In genomic region chr14:18210795-18211194, GRCm38 (mm10) we compare ENCODE assay signal across 8 mouse cellular contexts. TPM values are rescaled to one million over a fixed set of nuclear protein-coding genes. Genes with fewer than 3 reads are reported as not detected.
DNase-seq lines count a peak whose midpoint lies in the region; ATAC-seq and TF ChIP-seq lines count a peak whose summit lies in the region.

No protein-coding gene starts in this region.

- WGBS in heart, adult 2 months: 81% methylated on average over 3 of the region's 3 CpGs
- 70% methylated on average over 3 of the region's 3 CpGs for WGBS in heart, embryonic 12.5 days
- WGBS in limb, embryonic 13.5 days: 86% methylated on average over 3 of the region's 3 CpGs
- WGBS in small intestine, adult 2 months: 89% methylated on average over 3 of the region's 3 CpGs

- TF ChIP-seq CTCF in heart, adult 2 months (IDR thresholded peaks at IDR 0.05): peak; percentile 71
- TF ChIP-seq CTCF in small intestine, adult 2 months (IDR thresholded peaks at IDR 0.05; ENCODE audit: extremely low read depth, insufficient read length, insufficient replicate concordance, low read depth, low read length): peak; percentile 40; the same call in 1 of the 2 replicates

- no peak for TF ChIP-seq POLR2A in heart, adult 2 months (IDR thresholded peaks at IDR 0.05; ENCODE audit: insufficient read depth, low read depth, low read length)
- no peak for TF ChIP-seq POLR2A in small intestine, adult 2 months (IDR thresholded peaks at IDR 0.05; ENCODE audit: low read depth, low read length)

- TF ChIP-seq EP300 in heart, adult 2 months (IDR thresholded peaks at IDR 0.05; ENCODE audit: insufficient read depth, low read depth, low read length): 0 out of 2 replicates have a peak, but pooled peaks have one; percentile 44

- ATAC-seq in heart, embryonic 12.5 days (ENCODE audit: insufficient number of reproducible peaks, low FRiP score): no peak
- ATAC-seq in limb, embryonic 13.5 days (ENCODE audit: low FRiP score, low read depth): peak; percentile 64

- no peak overlapping the region for H3K27ac ChIP-seq in heart, adult 2 months
- H3K27ac ChIP-seq in heart, embryonic 12.5 days (ENCODE audit: poor library complexity, severe bottlenecking): no peak overlapping the region
- no peak overlapping the region for H3K27ac ChIP-seq in limb, embryonic 13.5 days
- no peak overlapping the region for H3K27ac ChIP-seq in small intestine, adult 2 months (ENCODE audit: insufficient read depth, low read depth, low read length)

- no peak overlapping the region for H3K4me2 ChIP-seq in heart, embryonic 12.5 days
- H3K4me2 ChIP-seq in limb, embryonic 13.5 days (replicated peaks): no peak overlapping the region

- no peak for DNase-seq in heart, adult 2 months
- DNase-seq in A20 (ENCODE audit: low read depth, low spot score): peak; percentile 40
- peak; percentile 26 for DNase-seq in embryo, embryonic 9.5 days (ENCODE audit: extremely low spot score)
- no peak for DNase-seq in B cell, adult 2 months
- DNase-seq in ovary, adult 18-20 months (ENCODE audit: low spot score): no peak

- no peaks in the 10 kb centered on the region for H3K27me3 ChIP-seq in heart, adult 2 months (ENCODE audit: control insufficient read depth, insufficient read depth, low read length)
- no peaks in the 10 kb centered on the region for H3K27me3 ChIP-seq in heart, embryonic 12.5 days (replicated peaks)
- no peaks in the 10 kb centered on the region for H3K27me3 ChIP-seq in limb, embryonic 13.5 days
- no peaks in the 10 kb centered on the region for H3K27me3 ChIP-seq in small intestine, adult 2 months (ENCODE audit: control insufficient read depth, insufficient read depth, low read length)

- H3K79me2 ChIP-seq in heart, adult 2 months (replicated peaks; ENCODE audit: control insufficient read depth, insufficient read depth, low read length): no peaks in the 10 kb centered on the region

- no peaks in the 10 kb centered on the region for H3K9me3 ChIP-seq in heart, embryonic 12.5 days (replicated peaks)
- H3K9me3 ChIP-seq in limb, embryonic 13.5 days: no peaks in the 10 kb centered on the region

- no peaks in the 10 kb centered on the region for H3K4me1 ChIP-seq in heart, adult 2 months (ENCODE audit: control insufficient read depth, insufficient read depth, low read length)
- no peaks in the 10 kb centered on the region for H3K4me1 ChIP-seq in heart, embryonic 12.5 days (replicated peaks)
- no peaks in the 10 kb centered on the region for H3K4me1 ChIP-seq in limb, embryonic 13.5 days
- H3K4me1 ChIP-seq in small intestine, adult 2 months (ENCODE audit: control insufficient read depth, insufficient read depth, insufficient read length, low read length): no peaks in the 10 kb centered on the region

- H3K9ac ChIP-seq in heart, adult 2 months (ENCODE audit: low read depth, low read length): no peak overlapping the region
- H3K9ac ChIP-seq in heart, embryonic 12.5 days: no peak overlapping the region
- no peak overlapping the region for H3K9ac ChIP-seq in limb, embryonic 13.5 days

- H3K36me3 ChIP-seq in heart, adult 2 months (ENCODE audit: control insufficient read depth, insufficient read depth, low read length): peaks cover 21% of the 10 kb centered on the region
- H3K36me3 ChIP-seq in heart, embryonic 12.5 days: peaks cover 23% of the 10 kb centered on the region
- peaks cover 5% of the 10 kb centered on the region; the same call in 1 of the 2 replicates for H3K36me3 ChIP-seq in limb, embryonic 13.5 days
- H3K36me3 ChIP-seq in small intestine, adult 2 months (ENCODE audit: control insufficient read depth, insufficient read depth, low read length): peaks cover 53% of the 10 kb centered on the region

- H3K4me3 ChIP-seq in heart, adult 2 months: no peak overlapping the region
- H3K4me3 ChIP-seq in heart, embryonic 12.5 days: no peak overlapping the region
- H3K4me3 ChIP-seq in limb, embryonic 13.5 days: no peak overlapping the region
- H3K4me3 ChIP-seq in small intestine, adult 2 months (ENCODE audit: low read depth, low read length): no peak overlapping the region

- intact Hi-C loops in heart, adult 2 months (cut with DNase I): loop anchor here (2.0 kb wide), 1 partner anchor 74 kb away; no protein-coding TSS in a partner anchor

RNA-seq across cellular contexts. Expression of gene Nr1d2, which starts 28.1 kb away (rescaled TPM):
- total RNA-seq in heart, adult 2 months (2021): 100 to 1,000 TPM in 1 of 2 experiments, 10 to 100 TPM in 1; 32.3 to 104 TPM
- 17.3 and 27.4 TPM in 2 replicates for polyA plus RNA-seq in heart, adult 2 months (2012; rRNA removed)
- 14.3 and 14.7 TPM in 2 replicates for polyA plus RNA-seq in heart, embryonic 12.5 days (2016; fragmentation: Nextera tagmentation; extraction: Ambion mirVana)
- 5.4 and 5.6 TPM in 2 replicates for polyA plus RNA-seq in limb, embryonic 13.5 days (2015; fragmentation: Nextera tagmentation; extraction: Ambion mirVana)
- polyA plus RNA-seq in small intestine, adult 2 months (2012; rRNA removed): 8.3 and 11.9 TPM in 2 replicates

Comparison
In these comparisons a context has a peak if more than half of its experiments do, and no peak if none do; other contexts are left out.
1. DNase-seq: peak in A20 (single experiment) and embryo, embryonic 9.5 days (single experiment); none in heart, adult 2 months (0 of 2), B cell, adult 2 months (0 of 2) and ovary, adult 18-20 months (single experiment).